Mouse (Mus musculus) forebrain, embryonic 15.5 days (tissue): ENCODE data around the gene Usp6nl. TPM values are rescaled to one million over a fixed set of nuclear protein-coding genes. Genes with fewer than 3 reads are reported as not detected.
A peak's percentile ranks its signal among the peaks of the same experiment; 100 is the strongest.

ENCODE experiments used
- ATAC-seq: fragments of 200-750 bp; cut with Nextera tagmentation; replicated peaks from 2 replicates; pipeline ENCODE4 v1.8.0; 2017; ENCODE audit warnings: mild to moderate bottlenecking, moderate TSS enrichment, moderate library complexity
- H3K27ac ChIP-seq: fragments of 300-500 bp; sonication (generic); replicated peaks from 2 replicates; pipeline ENCODE4 v1.5.1; 2015; ENCODE audit warnings: mild to moderate bottlenecking, inconsistent platforms
- H3K27me3 ChIP-seq: fragments of 300-500 bp; sonication (generic); 2 replicates; pipeline ENCODE4 v1.6.1; 2015; ENCODE audit warnings: inconsistent platforms
- H3K36me3 ChIP-seq: fragments of 300-500 bp; sonication (generic); 2 replicates; pipeline ENCODE4 v1.6.1; 2015; ENCODE audit warnings: mild to moderate bottlenecking, inconsistent platforms
- H3K4me1 ChIP-seq: fragments of 300-500 bp; sonication (generic); 2 replicates; pipeline ENCODE4 v1.6.1; 2015; ENCODE audit warnings: inconsistent platforms
- H3K4me2 ChIP-seq: fragments of 300-500 bp; sonication (generic); replicated peaks from 2 replicates; pipeline ENCODE4 v1.6.1; 2015; ENCODE audit warnings: mild to moderate bottlenecking, inconsistent platforms
- H3K4me3 ChIP-seq: fragments of 300-500 bp; sonication (generic); 2 replicates; pipeline ENCODE4 v1.5.1; 2015; ENCODE audit warnings: mild to moderate bottlenecking, inconsistent platforms
- H3K9ac ChIP-seq: fragments of 300-500 bp; sonication (generic); replicated peaks from 2 replicates; pipeline ENCODE4 v1.6.1; 2015; ENCODE audit warnings: mild to moderate bottlenecking, inconsistent platforms
- H3K9me3 ChIP-seq: fragments of 300-500 bp; sonication (generic); 2 replicates; pipeline ENCODE4 v1.6.1; 2016; ENCODE audit warnings: inconsistent platforms
- WGBS: fragments of 180-500 bp; shearing (Covaris S2); methylation state at CpG from one replicate; pipeline ENCODE4 v1.1.7; 2015; ENCODE audit warnings: mixed read lengths; 5-methylcytosine and 5-hydroxymethylcytosine counted together
- polyA plus RNA-seq: library from polyadenylated mRNA; unstranded; fragments of >200 nt; fragmentation: Nextera tagmentation; extraction: Ambion mirVana; gene quantifications from 2 replicates; pipeline ENCODE4 v1.2.1, GENCODE M21; 2015

Usp6nl gene
- polyA plus RNA-seq, 1 experiment from 2014 or later: 7.6 TPM

DNA sequence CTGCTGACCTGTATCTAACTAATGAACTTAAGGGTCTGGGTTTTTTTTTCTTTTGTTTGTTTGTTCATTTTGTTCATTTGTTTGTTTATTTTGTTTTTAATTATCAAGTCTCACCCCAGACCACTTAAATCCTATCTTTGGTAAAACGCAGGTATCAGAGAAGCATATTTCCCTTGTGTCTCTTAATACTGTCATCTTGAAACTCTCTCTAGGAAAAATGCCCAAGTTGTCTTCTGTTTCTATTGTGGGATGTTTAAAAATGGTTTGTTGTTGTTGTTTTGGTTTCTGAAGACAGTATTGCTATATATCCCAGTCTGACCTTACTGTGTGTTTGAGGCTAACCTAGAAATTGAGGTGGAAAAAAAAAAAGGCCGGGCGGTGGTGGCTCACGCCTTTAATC, 121.5 kb downstream of the Usp6nl start:
- ATAC-seq: no peak
- peaks cover 25% of the 10 kb centered on the region for H3K36me3 ChIP-seq
- H3K9me3 ChIP-seq: no peaks in the 10 kb centered on the region
- no peak overlapping the region for H3K4me3 ChIP-seq
- 99% methylated on average over 4 of the region's 4 CpGs for WGBS
- no peak overlapping the region for H3K9ac ChIP-seq
- no peak overlapping the region for H3K27ac ChIP-seq
- no peaks in the 10 kb centered on the region for H3K27me3 ChIP-seq
- no peak overlapping the region for H3K4me2 ChIP-seq
- no peaks in the 10 kb centered on the region for H3K4me1 ChIP-seq

GRCm38 (mm10) chr2:6444723-6445169, 122.3 kb downstream of the Usp6nl start:
- H3K4me2 ChIP-seq: no peak overlapping the region
- H3K4me1 ChIP-seq: peaks cover 2% of the 10 kb centered on the region
- 89% methylated on average over 4 of the region's 4 CpGs for WGBS
- no peak overlapping the region for H3K9ac ChIP-seq
- peaks cover 25% of the 10 kb centered on the region for H3K36me3 ChIP-seq
- no peak overlapping the region for H3K4me3 ChIP-seq
- no peak for ATAC-seq
- H3K27me3 ChIP-seq: no peaks in the 10 kb centered on the region
- H3K9me3 ChIP-seq: no peaks in the 10 kb centered on the region
- no peak overlapping the region for H3K27ac ChIP-seq

DNA sequence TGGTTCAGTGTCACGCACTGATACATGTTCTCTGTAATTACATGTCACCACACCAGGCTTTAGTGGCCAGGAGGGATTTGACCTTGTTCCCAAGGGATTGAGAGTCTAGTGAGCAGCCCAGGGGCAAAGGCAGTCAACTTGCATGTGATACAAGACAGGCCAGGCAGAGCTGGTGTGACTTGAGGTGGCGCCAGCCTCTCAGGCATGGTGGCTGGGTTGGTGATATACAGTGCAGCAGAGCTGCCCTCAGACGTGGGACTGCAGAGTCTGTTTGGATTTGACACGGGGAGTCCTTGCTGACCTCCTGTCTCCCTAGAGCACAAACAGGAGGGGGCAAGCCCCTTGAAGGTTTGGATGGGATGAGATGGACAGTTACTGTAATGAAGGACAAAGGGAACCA, 123.4 kb downstream of the Usp6nl start:
- Histone ChIP-seq H3K27me3 (no peaks in the 10 kb centered on the region), H3K9me3 (no peaks in the 10 kb centered on the region), H3K9ac (no peak overlapping the region), H3K4me1 (peaks cover 13% of the 10 kb centered on the region), H3K4me3 (no peak overlapping the region), H3K4me2 (no peak overlapping the region), H3K36me3 (peaks cover 16% of the 10 kb centered on the region), H3K27ac (no peak overlapping the region)
- ATAC-seq: no peak
- WGBS: 78% methylated on average over 4 of the region's 4 CpGs

- ATAC-seq: no peak
- Histone ChIP-seq H3K27ac (no peak overlapping the region), H3K4me1 (peaks cover 15% of the 10 kb centered on the region), H3K36me3 (no peaks in the 10 kb centered on the region), H3K9me3 (no peaks in the 10 kb centered on the region), H3K9ac (no peak overlapping the region), H3K4me3 (no peak overlapping the region), H3K4me2 (no peak overlapping the region), H3K27me3 (no peaks in the 10 kb centered on the region)
- 86% methylated on average over 2 of the region's 2 CpGs for WGBS
These were observed 126.4 kb downstream of the Usp6nl start for GRCm38 (mm10) chr2:6448880-6449279.

- H3K9ac ChIP-seq: no peak overlapping the region
- H3K27ac ChIP-seq: no peak overlapping the region
- no peak overlapping the region for H3K4me3 ChIP-seq
- ATAC-seq: no peak
- H3K36me3 ChIP-seq: no peaks in the 10 kb centered on the region
- H3K27me3 ChIP-seq: no peaks in the 10 kb centered on the region
- H3K4me1 ChIP-seq: peaks cover 17% of the 10 kb centered on the region
- H3K9me3 ChIP-seq: no peaks in the 10 kb centered on the region
- 68% methylated on average over 3 of the region's 3 CpGs for WGBS
- H3K4me2 ChIP-seq: no peak overlapping the region
These were observed 127.2 kb downstream of the Usp6nl start for GRCm38 (mm10) chr2:6449656-6450055.

DNA sequence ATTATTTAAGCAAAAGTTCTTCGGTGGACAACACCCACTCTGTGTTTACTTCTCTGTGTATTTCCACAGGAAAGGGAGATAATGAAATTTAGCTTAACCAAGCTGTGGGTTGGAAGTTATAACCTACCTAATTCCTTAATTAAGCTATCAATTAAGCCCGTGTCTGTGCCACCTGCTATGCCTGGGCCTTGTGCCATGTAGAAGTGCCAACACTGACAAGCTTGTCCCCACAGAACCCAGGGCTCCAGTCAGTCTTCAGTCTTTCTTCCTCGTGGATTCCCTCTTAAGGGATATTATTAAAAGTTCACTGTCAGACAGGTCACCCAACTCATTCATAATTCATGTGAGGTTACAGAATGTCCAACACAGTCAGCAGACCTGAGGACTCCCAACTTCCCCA, 128.1 kb downstream of the Usp6nl start:
- Histone ChIP-seq H3K36me3 (no peaks in the 10 kb centered on the region), H3K4me1 (peaks cover 22% of the 10 kb centered on the region), H3K4me3 (no peak overlapping the region), H3K9me3 (no peaks in the 10 kb centered on the region), H3K27ac (no peak overlapping the region), H3K27me3 (no peaks in the 10 kb centered on the region), H3K4me2 (no peak overlapping the region), H3K9ac (no peak overlapping the region)
- 36% methylated on average over 3 of the region's 3 CpGs for WGBS
- ATAC-seq: peak; percentile 55; the same call in 1 of the 2 replicates

DNA sequence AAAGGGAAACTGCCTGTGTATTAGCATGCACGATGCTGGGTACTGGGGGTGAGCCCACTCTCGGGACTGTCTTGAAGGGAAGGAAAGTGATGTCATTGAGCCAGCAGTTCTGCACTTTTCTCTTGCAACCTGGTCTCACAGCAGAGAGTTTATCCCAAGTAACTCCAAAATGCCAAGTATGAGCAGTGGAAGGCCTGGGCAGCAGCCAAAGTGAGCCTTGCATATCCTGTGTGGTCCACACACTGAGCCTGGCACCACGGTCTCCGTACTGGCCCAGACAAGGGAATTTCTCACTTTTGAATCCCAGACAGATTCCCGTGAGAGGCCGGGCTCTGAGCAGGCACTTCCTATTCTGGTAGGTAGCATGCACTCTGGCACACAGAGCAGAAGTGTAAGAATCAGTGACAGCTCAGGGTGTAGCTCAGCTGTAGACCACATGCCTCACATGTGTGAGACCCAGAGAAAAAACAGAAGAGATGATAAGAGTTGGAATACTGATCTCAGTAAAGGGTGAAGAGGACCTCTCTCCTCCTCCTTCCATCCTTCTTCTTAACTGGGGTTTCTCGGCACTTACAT, 132.6 kb downstream of the Usp6nl start:
- no peaks in the 10 kb centered on the region for H3K36me3 ChIP-seq
- no peaks in the 10 kb centered on the region for H3K27me3 ChIP-seq
- 39% methylated on average over 7 of the region's 7 CpGs for WGBS
- H3K4me2 ChIP-seq: no peak overlapping the region
- peaks cover 18% of the 10 kb centered on the region for H3K4me1 ChIP-seq
- H3K4me3 ChIP-seq: no peak overlapping the region
- H3K27ac ChIP-seq: peak overlapping the region; percentile 41; the same call in 1 of the 2 replicates
- no peaks in the 10 kb centered on the region for H3K9me3 ChIP-seq
- no peak overlapping the region for H3K9ac ChIP-seq
- peak; percentile 71 for ATAC-seq

- Histone ChIP-seq H3K36me3 (no peaks in the 10 kb centered on the region), H3K9ac (no peak overlapping the region), H3K4me3 (no peak overlapping the region), H3K27me3 (no peaks in the 10 kb centered on the region), H3K27ac (no peak overlapping the region), H3K4me1 (peaks cover 14% of the 10 kb centered on the region), H3K9me3 (no peaks in the 10 kb centered on the region), H3K4me2 (no peak overlapping the region)
- no peak for ATAC-seq
- 64% methylated on average over 13 of the region's 13 CpGs for WGBS
These were observed 137.0 kb downstream of the Usp6nl start for GRCm38 (mm10) chr2:6459282-6460047.

DNA sequence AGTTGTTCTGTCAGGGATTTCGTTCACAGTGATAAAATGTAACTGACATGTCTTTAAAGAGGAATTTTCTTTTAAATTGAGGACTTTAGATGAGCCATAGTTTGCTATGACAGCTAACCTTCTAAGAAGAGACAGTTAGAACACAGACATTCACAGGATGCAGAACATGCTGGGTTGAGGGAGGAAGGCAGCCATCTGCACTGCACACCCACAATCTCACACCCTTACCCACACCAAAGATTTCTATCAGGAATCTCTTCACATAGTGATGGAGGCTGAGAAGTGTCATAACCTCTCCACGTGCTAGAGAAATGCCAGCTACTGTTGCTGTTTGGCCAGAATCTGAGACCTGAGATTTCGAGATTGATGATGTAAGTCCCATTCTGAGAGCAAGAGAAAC, 139.8 kb downstream of the Usp6nl start:
- no peak overlapping the region for H3K4me2 ChIP-seq
- H3K9me3 ChIP-seq: no peaks in the 10 kb centered on the region
- H3K27ac ChIP-seq: no peak overlapping the region
- H3K27me3 ChIP-seq: no peaks in the 10 kb centered on the region
- peaks cover 13% of the 10 kb centered on the region for H3K4me1 ChIP-seq
- WGBS: 88% methylated on average over 3 of the region's 3 CpGs
- no peak for ATAC-seq
- no peak overlapping the region for H3K4me3 ChIP-seq
- no peaks in the 10 kb centered on the region for H3K36me3 ChIP-seq
- no peak overlapping the region for H3K9ac ChIP-seq

DNA sequence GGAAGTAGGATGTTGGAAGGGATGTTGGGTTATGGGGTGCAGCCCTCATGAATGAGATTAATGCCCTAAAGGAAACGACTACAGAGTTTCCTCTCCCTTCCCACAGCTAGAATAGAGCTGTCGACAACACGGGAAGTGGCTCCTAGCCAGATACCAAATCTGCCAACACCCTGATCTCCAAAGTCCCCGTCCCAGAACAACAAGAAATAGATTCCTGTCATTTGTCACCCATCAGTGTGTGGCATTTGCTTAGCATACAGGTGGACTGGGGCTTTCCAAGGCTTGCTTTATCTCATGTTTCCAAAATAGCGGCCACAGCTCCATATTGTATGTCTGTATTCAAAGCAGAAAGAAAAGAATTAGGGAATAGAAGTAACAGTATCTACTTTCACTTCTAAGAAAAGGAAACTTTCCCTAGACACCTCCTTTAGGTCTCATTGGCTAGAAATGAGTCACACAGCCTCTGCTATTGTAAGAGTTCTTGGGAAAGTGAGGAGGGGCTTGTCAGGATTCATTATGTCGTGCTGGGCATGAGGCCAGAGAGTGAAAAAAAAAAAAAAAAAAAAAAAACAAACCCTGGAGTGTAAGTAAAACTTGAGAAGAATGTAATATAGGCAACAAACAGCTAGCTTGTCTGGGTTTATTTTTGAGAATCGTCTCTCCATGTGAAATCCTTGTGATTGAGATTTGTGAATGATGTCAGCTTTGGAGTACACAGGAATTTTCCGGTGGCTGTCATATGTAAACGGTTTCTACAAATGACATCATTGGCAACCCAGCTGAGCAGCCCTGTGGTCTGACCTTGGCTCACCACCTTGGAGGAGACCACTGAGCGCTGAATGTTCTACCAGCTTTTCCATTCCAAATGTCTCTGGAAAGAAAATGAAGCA, 141.6 kb downstream of the Usp6nl start:
- WGBS: 6% methylated on average over 10 of the region's 10 CpGs
- peak; percentile 85 for ATAC-seq
- Histone ChIP-seq H3K27me3 (no peaks in the 10 kb centered on the region), H3K4me1 (peaks cover 13% of the 10 kb centered on the region), H3K9ac (no peak overlapping the region), H3K4me3 (no peak overlapping the region), H3K4me2 (no peak overlapping the region), H3K36me3 (no peaks in the 10 kb centered on the region), H3K27ac (peak overlapping the region; percentile 74), H3K9me3 (no peaks in the 10 kb centered on the region)

GRCm38 (mm10) chr2:6466396-6466795, 143.9 kb downstream of the Usp6nl start:
- no peak overlapping the region for H3K4me2 ChIP-seq
- H3K27me3 ChIP-seq: no peaks in the 10 kb centered on the region
- H3K9me3 ChIP-seq: no peaks in the 10 kb centered on the region
- H3K4me3 ChIP-seq: no peak overlapping the region
- H3K27ac ChIP-seq: no peak overlapping the region
- peaks cover 17% of the 10 kb centered on the region for H3K4me1 ChIP-seq
- H3K36me3 ChIP-seq: no peaks in the 10 kb centered on the region
- 88% methylated on average over 6 of the region's 6 CpGs for WGBS
- no peak for ATAC-seq
- no peak overlapping the region for H3K9ac ChIP-seq

- 94% methylated on average over 3 of the region's 3 CpGs for WGBS
- Histone ChIP-seq H3K4me1 (peaks cover 20% of the 10 kb centered on the region), H3K9ac (no peak overlapping the region), H3K9me3 (no peaks in the 10 kb centered on the region), H3K4me3 (no peak overlapping the region), H3K27ac (no peak overlapping the region), H3K4me2 (no peak overlapping the region), H3K27me3 (no peaks in the 10 kb centered on the region), H3K36me3 (no peaks in the 10 kb centered on the region)
- ATAC-seq: no peak
These were observed 144.9 kb downstream of the Usp6nl start for GRCm38 (mm10) chr2:6467318-6467717.
